Mouse (Mus musculus) lung, adult 18-20 months (tissue): ENCODE measurements around the gene Nuak2.

Source experiments
- DNase-seq, 2 experiments: peaks; one replicate each; pipeline ENCODE4 v3.0.0; 2022; ENCODE audit warnings: mixed read lengths in 2 of 2

The Nuak2 gene

DNA sequence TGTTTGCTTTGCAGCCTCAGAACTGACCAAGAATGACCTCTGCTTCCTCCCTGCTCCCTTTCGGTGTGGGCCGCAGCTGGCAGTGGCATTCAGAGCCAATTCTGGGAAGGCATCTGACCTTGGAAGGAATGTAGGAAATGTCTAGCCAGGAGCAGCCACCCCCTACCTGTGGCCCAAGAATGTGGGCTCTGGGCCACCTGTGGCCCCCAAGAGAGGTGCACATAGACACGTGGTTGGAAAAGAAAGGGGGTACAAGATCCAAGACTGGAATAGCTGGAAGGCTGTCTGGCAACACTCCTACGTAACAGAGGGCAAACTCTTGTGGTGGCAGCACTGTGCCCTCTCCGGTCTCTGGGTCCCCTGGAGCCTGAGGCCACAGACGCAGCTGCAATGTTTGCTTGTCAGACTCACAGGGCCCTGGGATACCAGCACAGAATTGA, 39.3 kb downstream of the Nuak2 start:
- no peak for DNase-seq

DNA sequence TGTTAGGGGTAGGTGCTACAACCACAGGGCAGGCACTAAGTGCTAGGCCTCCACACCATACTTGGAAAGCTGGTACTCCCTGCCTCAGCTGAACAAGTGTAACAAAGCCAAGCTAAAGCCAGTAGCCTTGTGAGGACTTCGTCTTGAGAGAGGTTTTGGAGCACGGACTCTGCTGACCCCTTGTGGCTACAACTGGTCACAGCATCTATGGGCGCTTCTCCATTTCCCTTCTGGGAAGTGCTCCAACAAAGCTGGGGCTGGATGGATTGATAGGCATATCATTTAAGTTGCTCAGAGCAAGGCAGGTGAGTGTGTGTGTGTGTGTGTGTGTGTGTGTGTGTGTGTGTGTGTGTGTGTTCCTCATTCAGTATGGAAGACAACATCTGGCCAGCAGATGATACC, 39.9 kb downstream of the Nuak2 start:
- peak; percentile 85 to 86 for DNase-seq

DNA sequence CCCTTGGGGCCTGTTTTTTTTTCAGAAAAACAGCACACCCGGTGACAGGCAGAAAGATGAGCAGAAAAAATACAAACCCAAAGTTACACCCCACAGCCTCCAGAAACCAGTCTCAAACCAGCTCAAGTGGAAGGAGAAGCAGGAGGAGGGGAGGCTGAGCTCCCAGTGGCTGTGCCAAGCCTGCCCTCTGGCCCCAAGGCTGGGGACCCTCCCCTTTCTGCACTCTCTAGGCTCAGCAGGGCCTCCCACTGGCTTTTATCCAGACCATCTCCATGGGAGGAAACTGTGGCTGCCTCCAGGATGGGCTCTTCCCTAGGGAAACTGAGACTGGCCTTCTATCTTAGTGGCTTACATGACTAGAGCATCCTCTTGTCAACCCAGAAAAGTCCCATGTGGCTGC, 40.9 kb downstream of the Nuak2 start:
- DNase-seq, result no peak

DNA sequence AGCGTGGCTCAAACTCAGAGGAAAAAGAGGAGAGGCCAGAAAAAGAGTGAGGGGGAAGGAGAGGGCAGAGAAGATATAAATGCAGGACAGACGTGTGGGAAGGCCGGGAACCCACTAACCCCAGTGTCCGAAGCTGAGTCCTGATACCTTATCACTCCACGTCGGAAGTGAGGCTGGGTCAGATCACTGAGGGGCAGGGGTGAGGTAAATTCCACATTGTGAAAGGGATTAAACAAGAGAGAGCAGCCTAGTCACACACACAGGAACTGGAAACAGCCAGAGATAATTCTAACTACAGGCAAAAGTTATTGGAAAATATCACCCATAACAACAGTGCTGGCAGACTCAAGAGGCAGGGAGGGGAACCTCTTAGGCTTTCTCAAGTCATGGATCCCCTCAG, 46.0 kb downstream of the Nuak2 start:
- DNase-seq, result no peak

DNA sequence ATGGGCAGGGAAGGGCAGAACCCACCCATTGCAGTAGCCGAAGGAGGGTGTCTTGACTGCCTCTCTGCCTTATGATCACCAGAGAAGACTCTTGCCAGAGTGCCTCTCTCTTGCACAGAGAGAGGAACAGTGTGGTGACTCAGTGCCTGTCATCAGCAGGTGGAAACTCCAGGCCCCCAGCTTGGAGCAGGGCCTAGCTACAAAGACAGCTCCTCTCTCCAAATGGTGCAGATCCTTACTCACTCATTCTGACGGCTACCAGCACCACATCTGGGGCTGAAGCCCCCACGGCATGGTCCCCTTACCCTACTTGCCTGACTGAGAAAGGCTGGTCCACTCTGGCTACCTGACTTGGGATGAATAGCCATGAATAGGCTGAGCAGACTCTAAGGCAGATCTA, 48.5 kb downstream of the Nuak2 start:
- DNase-seq, result no peak

DNA sequence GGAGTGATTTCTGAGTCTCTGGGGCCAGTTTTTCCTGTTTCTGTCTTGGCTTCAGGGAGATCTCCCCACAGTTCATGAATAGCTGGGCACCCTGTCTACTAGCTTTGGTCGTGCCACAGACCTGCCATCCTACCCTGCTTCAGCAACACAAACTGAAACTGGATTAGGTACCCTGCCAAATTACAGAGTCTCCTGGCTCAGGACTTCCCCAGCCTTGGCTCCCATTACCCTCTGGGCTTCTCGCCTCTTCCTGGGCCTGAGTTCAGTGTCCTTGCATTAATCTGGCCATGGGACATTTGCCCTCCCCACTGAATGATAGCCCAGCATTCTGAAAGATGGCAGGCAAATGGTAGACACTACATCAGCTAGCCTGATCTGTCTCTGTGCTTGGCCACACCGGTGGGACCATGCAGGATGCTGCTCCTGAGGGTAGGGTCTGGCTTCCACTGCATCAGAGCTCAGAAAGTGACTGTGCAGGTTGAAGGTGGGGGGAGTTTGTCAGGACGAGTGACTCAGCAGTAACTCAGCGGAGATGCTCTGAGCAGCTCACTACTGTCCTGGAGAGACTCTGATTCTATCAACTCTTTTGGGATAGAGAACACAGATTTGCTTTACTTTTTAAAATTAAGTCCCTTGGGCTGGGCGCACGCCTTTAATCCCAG, 49.1 kb downstream of the Nuak2 start:
- DNase-seq, result no peak

DNA sequence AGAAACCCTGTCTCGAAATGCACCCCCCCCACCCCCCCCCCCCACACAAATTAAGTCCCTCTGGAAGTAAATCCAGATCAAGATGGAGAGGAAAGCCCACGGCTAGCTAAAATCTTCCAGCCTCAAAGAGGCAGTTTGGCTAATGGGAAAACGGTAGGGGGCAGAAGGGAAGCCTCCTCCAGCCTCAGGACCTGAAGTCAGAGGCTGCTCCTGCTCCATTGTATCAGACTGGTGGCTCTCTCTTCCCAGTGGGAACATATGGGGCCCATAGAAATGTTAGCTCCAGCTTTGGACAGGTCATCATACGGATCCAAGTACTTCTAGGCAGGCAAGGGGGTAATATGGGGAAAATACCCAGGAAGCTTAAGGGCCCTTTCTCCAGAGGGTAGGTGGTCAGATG, 49.7 kb downstream of the Nuak2 start:
- DNase-seq, result no peak

DNA sequence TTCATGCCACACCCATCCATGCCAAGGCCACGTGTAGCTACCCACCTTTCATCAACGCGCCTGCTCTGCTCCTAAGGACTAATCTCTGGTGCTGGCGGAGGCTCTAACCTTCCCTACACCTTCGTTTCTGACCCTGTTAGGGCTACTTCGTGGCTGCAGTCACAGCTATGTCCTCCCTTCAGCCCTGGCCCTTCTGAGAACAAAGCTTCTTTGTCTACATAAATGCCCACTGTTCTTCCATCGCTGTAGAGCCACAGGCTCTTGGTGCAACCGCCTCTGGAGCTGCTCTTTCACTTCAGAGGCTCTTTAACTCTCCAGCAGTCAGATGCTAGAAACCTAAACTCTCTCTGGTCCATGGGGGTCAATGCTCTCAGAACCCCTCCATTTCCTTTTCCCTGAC, 50.3 kb downstream of the Nuak2 start:
- DNase-seq, result no peak

DNA sequence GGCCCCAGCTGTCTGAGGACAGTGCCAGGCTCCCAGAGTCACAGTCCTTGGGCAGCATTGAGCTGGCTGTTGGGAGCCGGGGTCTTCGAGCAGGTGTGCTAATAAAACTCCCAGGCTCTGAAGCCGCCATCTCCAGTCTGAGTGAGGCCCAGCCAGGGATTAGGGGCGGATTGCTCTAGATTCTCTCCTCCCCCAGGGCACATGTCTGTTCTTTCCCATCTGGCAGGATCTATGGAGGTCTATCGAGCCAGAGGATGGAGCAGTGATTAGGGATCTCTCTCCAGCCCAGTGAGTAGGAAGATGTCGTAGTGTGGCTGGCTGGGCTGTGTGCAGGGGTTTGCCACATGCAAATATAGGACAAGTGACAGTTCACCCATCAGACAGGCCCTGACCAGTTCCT, 51.0 kb downstream of the Nuak2 start:
- DNase-seq, result no peak

DNA sequence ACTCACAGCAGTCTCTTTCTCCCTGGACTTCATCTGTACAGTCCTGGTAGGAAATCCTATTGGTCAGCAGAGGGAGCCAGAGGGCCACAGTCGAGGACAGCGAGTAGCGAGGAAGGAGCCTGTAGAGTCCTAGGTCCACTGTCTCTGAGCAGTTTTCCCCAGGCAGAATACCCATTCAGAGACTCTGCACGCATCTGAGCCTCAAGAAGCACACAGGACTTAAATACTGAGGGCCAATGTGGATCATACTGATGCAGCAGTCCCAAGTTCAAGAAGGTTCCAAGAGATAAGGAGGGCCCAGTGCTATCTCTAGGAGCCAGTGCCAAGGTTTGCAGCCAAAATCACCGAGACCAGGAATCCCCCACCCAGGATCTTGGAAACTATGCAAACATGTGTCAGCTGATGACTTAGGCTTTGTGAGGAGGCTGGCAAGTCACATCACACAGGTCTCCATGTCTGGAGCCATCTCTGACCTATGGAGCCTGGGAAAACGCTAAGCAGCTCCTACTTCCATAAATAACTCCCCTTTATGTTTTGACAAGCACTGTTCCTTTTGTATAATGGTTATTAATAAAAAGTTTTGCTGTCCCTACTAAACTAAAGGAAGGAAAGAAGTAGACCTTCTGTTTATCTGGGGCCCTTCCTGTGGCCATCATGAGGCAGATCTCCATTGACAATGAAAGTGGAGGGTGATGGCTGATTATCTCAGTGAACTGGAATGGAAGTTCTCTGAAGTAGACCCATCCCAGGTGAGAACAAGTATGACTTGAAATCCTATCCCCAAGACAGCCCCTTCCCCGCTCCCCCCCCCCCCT, 52.0 kb downstream of the Nuak2 start:
- peak; percentile 86 to 90 for DNase-seq

DNA sequence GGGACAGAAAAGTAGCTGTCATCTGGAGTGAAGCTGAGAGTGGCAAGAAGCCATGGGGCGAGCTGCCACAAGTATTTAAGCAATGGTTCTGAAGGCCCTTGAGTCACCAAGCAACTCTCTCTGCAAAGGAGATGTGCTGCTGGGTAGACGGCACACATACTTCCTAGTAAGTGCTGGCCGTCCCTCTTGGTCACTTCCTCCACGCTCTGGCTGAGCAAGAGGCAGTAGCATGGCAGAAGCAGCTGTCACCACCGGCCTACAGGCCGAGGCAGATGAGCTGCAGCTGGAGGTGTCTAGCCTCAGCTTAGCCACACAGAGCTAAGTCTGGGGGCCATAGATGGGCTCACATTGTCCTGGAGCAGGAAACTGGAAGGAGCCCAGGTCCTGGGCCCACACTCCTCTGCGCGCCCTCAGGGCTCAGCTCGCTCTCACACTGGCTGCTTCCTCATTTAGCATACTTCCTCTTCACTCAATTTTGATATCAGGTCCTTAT, 54.8 kb downstream of the Nuak2 start:
- DNase-seq, result peak in 1 of 2 experiments; percentile 46

DNA sequence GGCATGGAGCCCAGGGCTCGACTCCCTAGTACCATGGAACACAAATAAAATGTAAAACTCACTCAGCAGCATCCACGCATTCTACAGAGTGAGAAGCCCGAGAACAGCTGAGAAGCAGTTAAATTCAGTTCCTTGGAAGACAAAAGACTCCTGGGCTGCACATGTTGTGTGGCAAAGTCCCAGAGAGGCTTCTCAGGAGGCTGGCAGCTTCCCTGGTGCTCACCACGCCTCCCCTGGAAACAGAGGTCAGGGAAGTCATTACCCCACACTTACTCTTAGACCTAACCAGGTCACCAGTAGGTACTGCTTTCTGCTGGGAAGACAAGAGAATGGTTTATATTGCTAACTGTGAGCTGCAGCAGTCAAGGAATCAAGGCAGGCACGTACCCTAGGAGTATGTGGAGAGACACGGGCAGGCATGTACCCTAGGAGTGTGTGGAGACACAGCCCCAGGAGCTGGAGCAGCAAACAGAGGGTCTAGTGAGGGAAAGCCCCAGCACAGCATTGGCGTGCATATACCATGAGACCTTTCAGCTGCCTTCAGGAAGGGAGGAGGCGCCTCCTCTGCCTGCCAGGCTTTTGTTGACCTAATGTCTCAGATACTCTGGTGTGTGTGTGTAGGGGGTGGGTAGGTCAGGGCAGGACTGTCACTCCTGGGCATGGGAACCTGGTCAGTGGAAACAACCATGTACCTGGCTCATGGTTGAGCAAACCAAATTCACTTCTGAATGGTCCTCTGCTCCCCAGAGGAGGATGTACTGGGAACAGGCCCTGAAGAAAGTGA, 55.6 kb downstream of the Nuak2 start:
- peak in 1 of 2 experiments; percentile 34 for DNase-seq

DNA sequence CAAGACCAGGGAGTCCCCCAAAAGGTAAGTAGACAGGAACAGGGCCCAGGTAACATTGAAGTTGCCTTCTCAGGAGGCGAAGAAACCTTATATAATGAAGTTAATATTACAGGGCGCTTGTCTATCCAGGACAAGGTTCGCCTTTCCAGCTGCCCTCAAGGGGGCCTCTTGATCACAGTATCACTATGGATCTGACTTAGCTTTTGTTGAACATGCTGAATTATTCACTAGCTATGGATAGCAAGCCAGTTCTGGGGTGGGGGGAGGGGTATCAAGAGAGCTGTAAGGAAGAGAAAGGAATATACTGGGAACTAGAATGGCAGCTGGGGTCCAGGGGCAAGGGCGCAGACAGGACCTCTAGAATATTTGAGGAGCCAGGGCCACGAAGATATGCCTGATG, 56.4 kb downstream of the Nuak2 start:
- no peak for DNase-seq

DNA sequence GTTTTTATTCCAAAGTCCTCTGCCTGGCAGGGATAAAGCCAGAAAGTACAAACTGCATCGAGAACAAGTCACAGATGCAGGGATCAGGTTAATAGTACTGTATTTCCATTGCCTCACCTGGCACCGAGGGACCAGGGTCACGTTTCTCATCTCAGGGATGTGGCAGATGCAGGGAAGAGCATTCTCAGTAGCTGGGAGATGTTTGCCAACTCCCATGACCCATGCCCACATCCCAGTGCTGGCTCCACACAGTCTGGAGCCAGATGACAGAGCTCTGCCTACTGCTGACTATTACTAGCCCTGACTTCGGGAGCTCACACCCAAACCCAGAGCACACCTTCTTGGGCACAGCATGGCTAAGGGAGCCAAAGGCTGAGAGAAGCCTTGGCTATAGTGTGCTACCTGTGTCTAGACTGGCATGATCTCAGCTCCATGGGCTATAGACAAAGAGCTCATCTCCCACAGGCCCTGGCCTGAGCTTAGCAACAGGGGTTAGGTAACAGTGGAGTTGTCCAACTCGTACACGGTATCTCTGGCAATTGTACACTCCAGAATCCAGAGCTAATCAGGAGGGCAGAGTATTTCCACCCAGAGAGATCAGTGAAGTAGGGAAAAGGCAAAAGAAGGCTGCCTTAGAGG, 57.1 kb downstream of the Nuak2 start:
- no peak for DNase-seq

DNA sequence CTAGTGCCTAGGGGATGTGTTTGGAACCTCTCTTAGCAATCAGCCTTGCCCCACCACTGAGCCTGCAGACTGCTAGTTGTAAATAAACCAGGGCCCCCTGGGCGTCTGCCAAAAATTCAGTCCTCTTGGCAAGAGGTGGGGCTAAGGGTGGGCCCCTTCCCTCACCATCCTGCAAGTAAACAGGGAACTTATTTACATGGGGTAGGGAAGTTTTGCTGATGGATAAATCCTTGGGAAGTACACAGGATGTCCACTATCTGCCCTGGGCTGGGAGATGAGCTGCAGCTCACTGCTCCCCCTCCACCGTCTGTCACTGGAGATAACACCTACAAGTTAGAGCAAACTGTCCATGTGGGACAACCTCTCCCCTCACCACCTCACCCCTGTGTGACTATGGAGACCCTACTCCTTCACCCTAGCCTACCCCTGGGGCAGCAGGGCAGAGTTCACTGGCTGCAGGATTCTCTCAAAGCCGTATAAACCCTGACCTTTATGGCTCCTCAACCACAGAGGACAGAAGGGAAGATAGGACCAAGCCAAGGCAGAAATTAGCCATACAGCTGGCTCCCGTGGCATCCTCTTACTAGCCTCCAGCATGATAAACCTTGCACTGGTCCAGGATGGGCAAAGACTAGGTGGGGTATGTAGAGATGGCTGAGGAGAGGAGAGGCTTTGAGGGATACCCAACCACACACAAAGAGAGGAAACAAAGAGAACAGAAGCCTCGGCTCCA, 58.4 kb downstream of the Nuak2 start:
- peak; percentile 83 to 89 for DNase-seq

DNA sequence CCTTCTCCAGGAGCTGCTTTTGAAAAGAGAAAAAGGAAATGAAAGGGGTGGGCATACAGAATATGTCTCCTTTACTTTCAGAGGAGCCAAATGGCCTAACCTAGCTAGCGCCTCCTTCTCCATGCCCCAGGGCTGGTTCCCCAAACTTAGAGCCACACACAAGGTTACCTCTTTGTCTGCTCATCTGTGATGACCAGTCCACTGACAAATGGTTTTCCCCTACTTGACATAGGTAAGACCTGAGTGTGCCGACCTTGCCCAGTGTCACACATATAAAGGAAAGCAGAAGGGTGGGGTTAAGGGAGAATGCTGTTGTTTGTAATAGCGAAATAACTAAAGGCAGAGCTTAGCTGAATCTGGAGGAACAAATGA, 58.9 kb downstream of the Nuak2 start:
- no peak for DNase-seq

DNA sequence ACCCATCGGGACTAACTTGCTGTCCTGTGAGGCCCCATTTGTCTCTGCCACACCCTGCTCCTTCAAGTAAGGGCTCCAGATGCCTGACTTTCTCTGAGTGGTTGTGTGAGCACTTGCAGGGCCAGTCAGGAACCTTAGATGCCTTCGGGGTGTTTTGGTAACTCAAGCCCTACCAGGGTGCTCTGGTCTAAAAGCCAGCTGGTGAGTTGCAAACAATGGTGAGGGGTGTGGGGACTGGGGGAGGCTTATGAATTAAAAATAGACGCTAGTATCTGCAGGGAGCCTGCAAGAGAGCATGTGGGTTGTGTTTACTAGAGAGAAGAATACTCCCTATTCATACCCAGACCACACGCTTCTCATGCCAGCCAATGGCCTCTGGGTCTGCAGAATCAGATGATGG, 59.3 kb downstream of the Nuak2 start:
- DNase-seq, result no peak

DNA sequence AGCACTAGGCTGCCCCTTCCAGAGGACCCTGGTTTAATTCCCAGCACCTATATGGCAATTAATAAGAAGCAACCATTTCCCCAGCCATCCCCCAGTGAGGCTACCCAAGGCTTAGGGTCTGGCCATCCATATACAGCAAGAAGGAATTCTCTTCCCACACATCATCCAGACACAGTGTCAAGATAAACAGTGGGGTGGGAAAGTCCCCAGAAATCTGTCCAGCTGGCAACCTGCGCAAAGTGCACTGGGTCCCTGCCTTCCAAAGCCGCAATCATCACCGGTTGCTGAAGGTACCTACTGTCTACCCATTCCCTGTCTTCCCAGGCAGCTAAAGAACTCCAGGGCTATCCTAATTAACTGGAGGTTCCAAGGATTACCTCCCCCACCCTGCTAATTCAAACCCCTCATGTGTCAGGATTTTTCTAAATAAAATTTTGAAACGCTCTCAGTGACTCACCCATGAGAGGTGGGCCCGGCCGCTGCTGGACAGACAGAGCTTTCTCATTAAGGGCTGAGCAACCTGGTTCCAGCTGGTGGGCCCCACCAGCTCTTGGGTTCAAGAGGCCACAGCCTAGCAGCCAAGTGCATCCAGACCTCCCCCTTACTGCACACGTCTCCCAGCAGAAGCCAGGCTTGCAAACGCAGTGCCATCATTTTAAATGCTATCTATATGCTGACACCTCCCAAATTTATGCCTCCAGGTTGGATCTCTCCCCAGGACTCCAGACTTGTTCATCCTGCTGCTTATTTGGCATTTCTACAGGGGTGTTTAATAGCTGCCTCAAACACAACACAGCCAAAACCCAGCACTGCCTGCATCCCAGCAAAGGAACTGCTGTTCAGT, 60.5 kb downstream of the Nuak2 start:
- no peak for DNase-seq

DNA sequence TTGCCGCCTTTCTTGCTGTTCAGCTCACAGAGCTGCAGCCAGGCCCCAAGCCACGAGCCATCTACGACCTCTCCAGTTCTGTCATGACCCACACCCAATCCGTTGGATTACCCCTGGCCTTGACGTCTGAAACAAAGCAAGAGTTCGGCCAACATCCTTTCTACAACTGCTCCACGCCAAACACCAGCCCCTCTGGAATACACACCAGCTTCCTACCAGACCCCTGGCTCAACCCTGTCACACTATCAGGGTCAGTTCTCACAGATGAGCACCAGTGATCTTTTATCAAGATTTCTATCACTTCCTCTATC, 61.1 kb downstream of the Nuak2 start:
- peak; percentile 51 to 73 for DNase-seq

DNA sequence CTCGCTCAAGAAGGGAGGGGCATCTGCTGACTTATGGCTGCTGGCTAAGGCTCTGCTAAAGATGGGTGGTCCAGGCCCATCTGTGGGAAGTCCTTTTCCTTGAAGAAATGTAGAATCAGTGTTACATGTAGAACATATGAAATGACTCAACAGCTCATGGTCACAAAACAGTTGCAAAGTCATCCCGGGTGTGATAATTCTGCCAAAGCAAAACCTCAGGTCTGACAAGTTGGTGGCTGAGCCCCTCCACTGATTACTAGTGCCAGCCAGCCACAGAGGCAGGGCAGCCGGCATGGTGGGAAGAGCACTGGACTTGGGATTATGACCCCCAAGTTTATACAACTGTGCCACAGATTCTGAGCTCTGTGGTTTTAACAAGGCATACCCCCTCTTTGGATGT, 61.9 kb downstream of the Nuak2 start:
- no peak for DNase-seq

DNA sequence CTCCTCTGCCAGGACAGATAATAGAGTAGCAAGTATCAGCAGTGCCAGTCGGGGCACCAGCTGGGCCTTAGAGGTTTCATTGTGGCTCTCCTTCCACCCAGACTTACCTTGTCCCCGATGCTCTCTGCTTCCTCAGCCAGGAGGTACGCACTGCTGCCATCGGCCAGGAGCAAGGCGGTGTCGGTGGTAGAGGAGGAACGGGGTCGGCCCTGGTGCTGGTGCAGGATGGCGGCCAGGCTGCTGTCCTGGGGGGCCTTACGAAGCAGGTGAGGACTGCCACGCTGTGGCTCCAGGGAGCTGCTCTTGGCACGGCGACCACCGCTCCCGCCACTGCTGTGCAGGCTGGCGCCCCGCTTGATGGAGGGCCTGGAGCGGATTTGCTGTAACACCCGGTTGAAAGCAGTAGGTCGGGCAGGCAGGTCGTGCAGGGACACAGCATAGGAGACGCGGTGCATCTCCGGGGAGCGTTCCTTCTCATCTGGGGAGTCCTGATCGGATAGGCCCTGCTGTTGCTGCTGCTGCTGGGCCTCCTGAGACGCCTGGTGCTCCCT, 64.7 kb downstream of the Nuak2 start:
- no peak for DNase-seq
